Comparison of ENCODE assay signal across 15 mouse cellular contexts in genomic region chr3:99049305-99049704, GRCm38 (mm10).
DNase-seq lines count a peak whose midpoint lies in the region; ATAC-seq and TF ChIP-seq lines count a peak whose summit lies in the region.
"Had no signal": no experiment of that assay in that cellular context is flagged by ENCODE, and none has a peak within 500 bp of the region (broad histone marks: within the 10 kb centered on the region; RNA-seq: fewer than 3 reads in every experiment).

No protein-coding gene starts in this region.

- ATAC-seq in stomach, postnatal 0 days (ENCODE audit: low FRiP score, low TSS enrichment): no peak

- no peaks in the 10 kb centered on the region for H3K9me3 ChIP-seq in stomach, postnatal 0 days (ENCODE audit: control insufficient read depth, low read length)
- no peaks in the 10 kb centered on the region for H3K9me3 ChIP-seq in limb, embryonic 10.5 days (replicated peaks)

- H3K36me3 ChIP-seq in stomach, postnatal 0 days (ENCODE audit: control insufficient read depth, insufficient read depth, low read length): no peaks in the 10 kb centered on the region
- no peaks in the 10 kb centered on the region for H3K36me3 ChIP-seq in limb, embryonic 10.5 days

- peak; percentile 28; the same call in 1 of the 2 replicates for TF ChIP-seq CTCF in stomach, postnatal 0 days (IDR thresholded peaks at IDR 0.05; ENCODE audit: low read depth)

- no peak overlapping the region for H3K4me2 ChIP-seq in stomach, postnatal 0 days (replicated peaks; ENCODE audit: low read depth)
- H3K4me2 ChIP-seq: hindbrain, embryonic 14.5 days had no signal

- H3K27me3 ChIP-seq in stomach, postnatal 0 days (ENCODE audit: control insufficient read depth, insufficient read depth, low read length): no peaks in the 10 kb centered on the region
- H3K27me3 ChIP-seq in limb, embryonic 10.5 days (ENCODE audit: low read depth, poor library complexity, severe bottlenecking): no peaks in the 10 kb centered on the region

- no peak overlapping the region for H3K4me3 ChIP-seq in stomach, postnatal 0 days (ENCODE audit: low read depth, low read length)
- H3K4me3 ChIP-seq in limb, embryonic 10.5 days: no peak overlapping the region

- H3K4me1 ChIP-seq in stomach, postnatal 0 days (replicated peaks; ENCODE audit: control insufficient read depth, insufficient read depth): no peaks in the 10 kb centered on the region
- peaks cover 4% of the 10 kb centered on the region; the same call in 1 of the 2 replicates for H3K4me1 ChIP-seq in limb, embryonic 10.5 days

- no peak overlapping the region for H3K27ac ChIP-seq in stomach, postnatal 0 days (replicated peaks)
- H3K27ac ChIP-seq in limb, embryonic 10.5 days: no peak overlapping the region
- H3K27ac ChIP-seq: hindbrain, embryonic 14.5 days had no signal

- 70% methylated on average over 2 of the region's 2 CpGs for WGBS in stomach, postnatal 0 days
- WGBS in limb, embryonic 10.5 days: 65% methylated on average over 2 of the region's 2 CpGs

- TF ChIP-seq EP300 in stomach, postnatal 0 days (optimal IDR thresholded peaks at IDR 0.05): no peak

- no peak overlapping the region for H3K9ac ChIP-seq in stomach, postnatal 0 days (ENCODE audit: low read length)
- H3K9ac ChIP-seq: hindbrain, embryonic 14.5 days had no signal

- peak; percentile 10 to 25 for DNase-seq in cerebellum, postnatal 10 days
- no peak for DNase-seq in cerebellum, adult 9-10 months
- DNase-seq in kidney, postnatal 10 days: peak; percentile 12
- DNase-seq in kidney, adult 11 months: no peak
- DNase-seq in right cerebral cortex, postnatal 4 days: peak; percentile 13
- DNase-seq in right cerebral cortex, adult 2 months (ENCODE audit: low spot score in 2 of 2): no peak
- DNase-seq in stomach, postnatal 0 days (ENCODE audit: low spot score): no peak
- no peak for DNase-seq in limb, embryonic 10.5 days (ENCODE audit: low spot score)
- DNase-seq: adrenal gland, adult 8-10 months; cerebellum, postnatal 36 days; gastrocnemius, postnatal 10 days; heart, postnatal 14 days; lung, postnatal 10 days; thymus, postnatal 36 days had no signal

Comparison
In these comparisons a context has a peak if more than half of its experiments do, and no peak if none do; other contexts are left out.
1. DNase-seq: peak in cerebellum, postnatal 10 days (2 of 2), kidney, postnatal 10 days (single experiment) and right cerebral cortex, postnatal 4 days (single experiment); none in cerebellum, adult 9-10 months (single experiment), kidney, adult 11 months (single experiment), right cerebral cortex, adult 2 months (0 of 2), stomach, postnatal 0 days (single experiment) and limb, embryonic 10.5 days (single experiment).